Mouse (Mus musculus): Measurements from ENCODE around the gene Myrip.

DNA sequence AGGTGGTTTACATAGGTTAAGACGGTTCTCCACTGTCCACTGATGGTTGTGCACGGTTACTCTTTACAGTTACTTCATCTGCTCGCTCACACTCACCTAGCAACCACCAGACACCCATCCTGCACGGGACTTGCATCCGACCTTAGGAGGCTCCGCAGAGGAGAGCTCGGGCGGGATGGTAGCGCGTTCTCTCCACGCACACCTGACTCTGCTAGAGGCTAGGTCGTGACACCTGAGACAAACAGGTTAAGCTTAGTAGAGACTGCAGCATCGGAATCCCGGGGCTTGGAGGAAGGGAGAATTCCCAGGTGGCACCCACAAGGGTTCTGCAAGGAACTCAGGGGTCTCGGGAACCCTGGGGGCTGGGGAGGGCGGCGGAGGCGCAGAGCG lies 190.7 kb downstream of the Myrip start, which contains the start of gene Eif1b:
- TF ChIP-seq EP300 (IDR thresholded peaks at IDR 0.05; ENCODE audit: low read depth in 1 of 2, low read length in 2 of 2) (no peak), ELF1 (IDR thresholded peaks at IDR 0.05; ENCODE audit: low read depth, low read length) (no peak), MXI1 (IDR thresholded peaks at IDR 0.05; ENCODE audit: low read depth, low read length) (no peak), CTCF (IDR thresholded peaks at IDR 0.05 in 2 of 3, conservative IDR thresholded peaks at IDR 0.05 in 1 of 3; ENCODE audit: control insufficient read depth in 1 of 3, insufficient read depth in 1 of 3, low read depth in 2 of 3, low read length in 3 of 3, poor library complexity in 1 of 3, severe bottlenecking in 1 of 3) (no peak)

Measured in MEL (cell line).